Mouse (Mus musculus) 3T3-L1 (cell line): Measurements from ENCODE around the gene Olfr730.

ENCODE experiments used
- DNase-seq: peaks from one replicate; pipeline ENCODE4 v3.0.0-alpha.2; 2015; ENCODE audit warnings: low read depth, low spot score

Gene Olfr730

DNA sequence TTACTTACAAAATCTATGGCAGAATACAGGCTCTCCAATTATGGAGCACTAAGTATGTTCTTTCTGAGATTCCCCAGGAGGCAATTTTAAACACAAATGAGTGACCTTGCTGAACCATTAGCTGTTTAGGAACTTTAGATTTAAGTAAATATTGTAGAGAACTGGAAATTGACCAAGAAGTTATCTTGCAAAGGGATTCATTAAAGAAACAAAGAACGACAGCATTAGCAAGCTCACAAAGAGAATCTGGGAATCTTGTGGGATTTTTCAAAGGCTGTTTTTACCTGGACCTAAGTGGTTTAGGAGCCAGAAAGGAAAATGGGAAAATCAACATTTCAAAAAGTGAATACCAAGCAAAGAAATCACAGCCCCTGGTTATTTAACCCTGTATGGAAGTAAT, at the start of gene Olfr730:
Olfr730 (minus strand) TSS at position 101 of the 400 bp plus-strand sequence.
- DNase-seq = no peak

DNA sequence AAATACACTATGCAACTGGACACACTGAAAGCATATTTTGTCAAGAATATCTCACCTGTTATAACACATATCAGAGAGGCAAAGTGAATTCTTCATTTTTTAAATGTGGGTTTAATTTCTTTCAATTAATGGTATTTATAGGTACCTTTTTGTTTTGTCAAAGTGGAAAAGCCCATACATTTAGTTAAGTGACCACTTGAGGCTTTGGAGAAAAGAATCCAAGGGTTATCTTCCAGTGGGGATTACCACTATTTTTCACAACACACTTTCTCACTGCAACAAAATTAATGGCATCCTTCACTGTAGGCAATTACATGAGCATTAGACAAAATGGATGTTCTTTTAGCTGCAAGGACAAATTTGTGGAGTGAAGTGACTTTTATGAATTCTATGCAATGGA, 35.2 kb downstream of the Olfr730 start, which contains the start of gene Olfr729:
Olfr729 (minus strand) TSS at position 101 of the 400 bp plus-strand sequence.
- no peak for DNase-seq

- no peak for DNase-seq
These were observed 45.4 kb downstream of the Olfr730 start, which contains the start of gene Olfr728 for GRCm38 (mm10) chr14:50142580-50142979. TSS of gene Olfr728 (minus strand) at chr14:50142680.
